Mouse (Mus musculus) ES-Bruce4 (cell line): ENCODE measurements around the gene Wdr34.

Experiments
- EP300 ChIP-seq: IDR thresholded peaks from 2 replicates; pipeline ENCODE4 v1.6.1; 2011; ENCODE audit warnings: low read depth, low read length; ENCODE audit not compliant: insufficient read depth
- POLR2A ChIP-seq: IDR thresholded peaks from one replicate; pipeline ENCODE4 v1.8.1; 2011; ENCODE audit warnings: low read length; ENCODE audit not compliant: insufficient read depth

DNA sequence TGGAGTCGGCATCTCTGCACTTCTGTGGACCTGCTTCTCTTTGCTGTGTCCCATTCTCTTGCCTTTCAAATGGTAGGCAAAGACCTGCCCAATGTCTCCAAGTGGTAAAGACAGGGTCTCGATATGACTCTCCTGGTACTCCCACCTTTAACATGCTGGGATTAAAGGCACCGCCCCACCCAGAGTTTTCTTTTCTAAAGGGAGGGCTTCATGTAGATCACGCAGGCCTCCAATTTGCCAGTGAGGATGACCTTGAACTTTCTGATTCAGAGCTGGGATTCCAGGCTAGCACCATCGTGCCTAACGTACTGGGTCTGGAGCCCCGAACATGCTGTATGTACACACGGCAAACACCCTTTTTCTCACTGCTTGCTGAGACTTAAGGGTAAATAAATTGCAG lies 14.6 kb upstream of the Wdr34 start:
- no peak for TF ChIP-seq EP300
- TF ChIP-seq POLR2A, result no peak
